Mouse (Mus musculus): ENCODE data around the gene Zfpl1.

The Zfpl1 gene

GRCm38 (mm10) chr19:6097847-6098246 is 13.1 kb upstream of the Zfpl1 start:
- DNase-seq = peak in 1 of 2 experiments; percentile 31

GRCm38 (mm10) chr19:6094119-6094518 is 9.4 kb upstream of the Zfpl1 start, which contains the start of gene AC131692.1:
Gene AC131692.1, plus strand, starts transcription at chr19:6094419.
- DNase-seq = no peak

GRCm38 (mm10) chr19:6088841-6089240 is 4.1 kb upstream of the Zfpl1 start:
- DNase-seq = no peak

- peak; percentile 78 to 86 for DNase-seq
Observed at GRCm38 (mm10) chr19:6085417-6085879, 692 bp upstream of the Zfpl1 start.

- no peak for DNase-seq
Observed at GRCm38 (mm10) chr19:6082156-6082555, 2.6 kb downstream of the Zfpl1 start, which contains the start of gene Gm28374. Gene Gm28374, minus strand, starts transcription at chr19:6082256.

- DNase-seq = no peak
Observed at GRCm38 (mm10) chr19:6079983-6080480, 4.7 kb downstream of the Zfpl1 start, which contains the start of gene Tmem262. Gene Tmem262, plus strand, starts transcription at chr19:6080033.

- DNase-seq = peak; percentile 89 to 91
Observed at GRCm38 (mm10) chr19:6076564-6077393, 8.0 kb downstream of the Zfpl1 start, which contains the start of gene Vps51. Gene Vps51, minus strand, starts transcription at chr19:6077231.

GRCm38 (mm10) chr19:6073889-6074288 is 10.9 kb downstream of the Zfpl1 start:
- DNase-seq = no peak

GRCm38 (mm10) chr19:6071261-6071660 is 13.5 kb downstream of the Zfpl1 start:
- no peak for DNase-seq

- no peak for DNase-seq
Observed at GRCm38 (mm10) chr19:6070571-6071250, 14.0 kb downstream of the Zfpl1 start.

- DNase-seq = no peak
Observed at GRCm38 (mm10) chr19:6069851-6070250, 14.9 kb downstream of the Zfpl1 start.

- peak in 1 of 2 experiments; percentile 48 for DNase-seq
Observed at GRCm38 (mm10) chr19:6068951-6069350, 15.8 kb downstream of the Zfpl1 start.

- DNase-seq = peak; percentile 94 to 96
Observed at GRCm38 (mm10) chr19:6067724-6068415, 16.9 kb downstream of the Zfpl1 start, which contains the start of gene Tm7sf2. Gene Tm7sf2, minus strand, starts transcription at chr19:6068373.

GRCm38 (mm10) chr19:6067011-6067723 is 17.6 kb downstream of the Zfpl1 start:
- DNase-seq = peak; percentile 89 to 94

GRCm38 (mm10) chr19:6066571-6066970 is 18.2 kb downstream of the Zfpl1 start:
- peak; percentile 32 to 49 for DNase-seq

GRCm38 (mm10) chr19:6063081-6063480 is 21.7 kb downstream of the Zfpl1 start:
- no peak for DNase-seq

GRCm38 (mm10) chr19:6062418-6062817 is 22.3 kb downstream of the Zfpl1 start:
- no peak for DNase-seq

GRCm38 (mm10) chr19:6061641-6062302 is 23.0 kb downstream of the Zfpl1 start:
- peak; percentile 65 to 80 for DNase-seq

GRCm38 (mm10) chr19:6061021-6061533 is 23.7 kb downstream of the Zfpl1 start, which contains the start of gene Znhit2:
Gene Znhit2, plus strand, starts transcription at chr19:6061192.
- peak; percentile 94 to 96 for DNase-seq

GRCm38 (mm10) chr19:6058966-6059365 is 25.8 kb downstream of the Zfpl1 start:
- no peak for DNase-seq

- no peak for DNase-seq
Observed at GRCm38 (mm10) chr19:6058513-6058912, 26.2 kb downstream of the Zfpl1 start.

Data from kidney, postnatal 4 days (tissue).